Mouse (Mus musculus): ENCODE data around the gene Fam129b. TPM values are rescaled to one million over a fixed set of nuclear protein-coding genes. Genes with fewer than 3 reads are reported as not detected.

Gene Fam129b
- polyA plus RNA-seq, 1 experiment from 2014 or later, result 48.8 TPM

DNA sequence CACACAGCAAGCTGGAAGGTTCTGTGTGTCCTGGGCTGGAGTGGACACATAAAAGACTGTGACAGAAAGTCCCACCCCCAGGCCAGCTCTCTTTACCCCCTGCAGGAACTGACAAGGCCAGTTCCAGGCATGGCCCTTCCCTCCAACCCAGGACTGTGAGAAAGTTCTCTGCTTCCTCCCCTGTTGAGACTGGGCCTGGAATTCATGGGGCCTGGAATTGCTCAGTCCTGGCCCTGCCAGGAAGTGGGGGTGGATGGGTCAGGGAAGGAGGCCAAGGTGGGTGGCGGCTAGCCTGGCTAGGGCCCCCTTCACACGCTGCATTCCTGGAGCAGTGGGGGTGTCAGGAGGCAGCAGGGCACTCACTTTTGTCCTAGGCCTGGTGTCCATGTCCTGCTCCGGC, 39.0 kb downstream of the Fam129b start:
- peaks cover 37% of the 10 kb centered on the region for H3K36me3 ChIP-seq

DNA sequence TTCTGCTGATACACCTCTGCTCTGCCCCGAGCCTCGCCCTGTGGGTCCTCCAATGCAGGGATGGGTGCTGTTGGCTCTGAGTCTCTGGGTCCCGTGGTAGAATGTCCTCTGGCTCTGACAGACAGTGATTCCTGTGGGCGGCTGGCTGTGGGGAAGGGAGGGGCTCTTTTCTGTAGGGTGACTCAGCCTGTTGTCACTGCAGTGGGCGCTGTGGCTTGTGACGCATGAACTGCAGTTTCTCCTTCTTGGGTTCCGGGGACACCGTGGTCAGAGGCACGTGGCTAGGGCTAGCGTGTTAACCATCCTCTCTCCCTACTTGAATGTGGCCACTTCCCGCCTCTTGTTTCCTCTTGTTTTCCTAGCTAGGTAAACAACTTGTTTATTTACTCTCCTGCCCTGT, 41.6 kb downstream of the Fam129b start:
- no peak overlapping the region for H3K9ac ChIP-seq
- no peak overlapping the region for H3K27ac ChIP-seq
- no peaks in the 10 kb centered on the region for H3K27me3 ChIP-seq
- H3K9me3 ChIP-seq, result no peaks in the 10 kb centered on the region
- ATAC-seq (ENCODE audit: insufficient number of reproducible peaks, insufficient read depth, low FRiP score, low TSS enrichment), result no peak
- H3K4me2 ChIP-seq (replicated peaks), result no peak overlapping the region
- 0 out of 2 replicates have a peak, but pooled peaks cover 9% of the 10 kb centered on the region for H3K4me1 ChIP-seq
- H3K36me3 ChIP-seq, result peaks cover 49% of the 10 kb centered on the region
- 86% methylated on average over 11 of the region's 11 CpGs for WGBS
- no peak overlapping the region for H3K4me3 ChIP-seq

More for the DNA sequence above, 39.0 kb downstream of the Fam129b start:
- Histone ChIP-seq H3K27me3 (no peaks in the 10 kb centered on the region), H3K27ac (peak overlapping the region; percentile 71; the same call in 1 of the 2 replicates), H3K4me1 (0 out of 2 replicates have a peak, but pooled peaks cover 9% of the 10 kb centered on the region), H3K4me2 (replicated peaks) (no peak overlapping the region), H3K9ac (peak overlapping the region; percentile 10; the same call in 1 of the 2 replicates), H3K9me3 (no peaks in the 10 kb centered on the region), H3K4me3 (no peak overlapping the region)
- 0 out of 2 replicates have a peak, but pooled peaks have one; percentile 13 for ATAC-seq (ENCODE audit: insufficient number of reproducible peaks, insufficient read depth, low FRiP score, low TSS enrichment)
- WGBS, result 39% methylated on average over 3 of the region's 3 CpGs

DNA sequence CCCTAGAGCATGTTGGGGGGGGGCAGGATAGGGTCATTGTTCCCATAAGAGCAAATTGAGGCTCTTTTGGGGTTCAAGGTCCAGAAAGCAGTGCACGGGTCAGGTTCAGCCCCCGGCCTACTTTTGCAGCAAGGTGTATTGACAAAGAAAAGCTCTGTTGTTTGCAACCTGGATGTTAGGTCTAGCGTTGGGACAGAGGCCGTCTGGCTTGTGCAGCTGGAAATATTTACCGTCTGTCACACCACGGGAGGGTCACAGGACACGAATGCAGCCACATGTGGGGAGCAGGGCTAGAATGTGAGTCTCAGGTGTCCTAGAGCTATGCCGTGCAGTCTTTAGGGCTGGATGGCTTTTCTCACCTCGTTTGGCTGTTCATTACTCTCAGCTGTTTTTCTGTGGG, 42.5 kb downstream of the Fam129b start:
- Histone ChIP-seq H3K36me3 (peaks cover 58% of the 10 kb centered on the region), H3K4me3 (no peak overlapping the region), H3K9me3 (no peaks in the 10 kb centered on the region), H3K4me2 (replicated peaks) (no peak overlapping the region), H3K27ac (no peak overlapping the region), H3K4me1 (0 out of 2 replicates have a peak, but pooled peaks cover 9% of the 10 kb centered on the region), H3K27me3 (no peaks in the 10 kb centered on the region), H3K9ac (no peak overlapping the region)
- 30% methylated on average over 9 of the region's 9 CpGs for WGBS
- ATAC-seq (ENCODE audit: insufficient number of reproducible peaks, insufficient read depth, low FRiP score, low TSS enrichment), result no peak

DNA sequence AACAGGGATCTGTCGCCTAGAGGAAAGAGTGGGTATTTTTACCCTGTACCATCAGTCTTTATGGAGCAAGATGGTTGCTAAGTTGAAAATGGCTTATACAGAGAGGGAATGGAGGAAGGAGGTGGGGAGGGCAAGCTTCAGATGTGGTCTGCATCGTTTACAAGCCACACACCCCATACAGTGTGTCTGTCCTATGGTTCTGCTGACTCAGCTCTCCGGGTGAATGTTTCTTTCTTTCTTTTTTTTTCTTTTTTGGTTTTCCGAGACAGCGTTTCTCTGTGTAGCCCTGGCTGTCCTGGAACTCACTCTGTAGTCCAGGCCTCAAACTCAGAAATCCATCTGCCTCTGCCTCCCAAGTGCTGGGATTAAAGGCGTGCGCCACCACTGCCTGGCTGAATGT, 45.3 kb downstream of the Fam129b start:
- no peak overlapping the region for H3K27ac ChIP-seq
- no peaks in the 10 kb centered on the region for H3K27me3 ChIP-seq
- H3K36me3 ChIP-seq, result peaks cover 70% of the 10 kb centered on the region
- no peak overlapping the region for H3K4me2 ChIP-seq (replicated peaks)
- ATAC-seq (ENCODE audit: insufficient number of reproducible peaks, insufficient read depth, low FRiP score, low TSS enrichment), result no peak
- H3K9me3 ChIP-seq, result no peaks in the 10 kb centered on the region
- no peak overlapping the region for H3K9ac ChIP-seq
- WGBS, result 85% methylated on average over 7 of the region's 7 CpGs
- H3K4me1 ChIP-seq, result no peaks in the 10 kb centered on the region
- no peak overlapping the region for H3K4me3 ChIP-seq

DNA sequence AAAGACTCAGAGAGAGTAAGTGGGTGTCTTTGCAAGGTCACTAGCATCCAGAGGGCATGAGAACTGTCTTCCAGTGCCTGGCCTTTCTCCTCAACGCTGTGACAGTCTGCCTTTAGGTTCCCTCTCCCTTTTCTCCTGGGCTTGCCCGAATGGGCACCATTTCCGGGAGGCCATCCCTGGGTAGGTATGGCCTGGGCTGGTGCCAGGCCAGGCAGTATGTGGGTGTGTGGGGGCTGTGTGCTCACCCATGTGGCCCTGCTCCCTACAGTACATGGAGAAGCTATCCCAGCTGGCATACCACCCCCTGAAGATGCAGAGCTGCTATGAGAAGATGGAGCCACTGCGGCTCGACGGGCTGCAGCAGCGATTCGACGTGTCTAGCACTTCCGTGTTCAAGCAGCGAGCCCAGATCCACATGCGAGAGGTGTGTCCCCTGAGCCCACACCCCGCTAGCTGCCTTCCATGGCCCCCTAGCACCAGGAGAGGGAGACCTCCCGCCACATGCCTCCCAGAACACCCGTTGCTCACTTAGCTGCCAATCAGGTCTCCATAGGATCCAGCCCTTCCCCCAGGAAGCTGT, 46.0 kb downstream of the Fam129b start:
- 91% methylated on average over 15 of the region's 15 CpGs for WGBS
- H3K36me3 ChIP-seq, result peaks cover 71% of the 10 kb centered on the region

DNA sequence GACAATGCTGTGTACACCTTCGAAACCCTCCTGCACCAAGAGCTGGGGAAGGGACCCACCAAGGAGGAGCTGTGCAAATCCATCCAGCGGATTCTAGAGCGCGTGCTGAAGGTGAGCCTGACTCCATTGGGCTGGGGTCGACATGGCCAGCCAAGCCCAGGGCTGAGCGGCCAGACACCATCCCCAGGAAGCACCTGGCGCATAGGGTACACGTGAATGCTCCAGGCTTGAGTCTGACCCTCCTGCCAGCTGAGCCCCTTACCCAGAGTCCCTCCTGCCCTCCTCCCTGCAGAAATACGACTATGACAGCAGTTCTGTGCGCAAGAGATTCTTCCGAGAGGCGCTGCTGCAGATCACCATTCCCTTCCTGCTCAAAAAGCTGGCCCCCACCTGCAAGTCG, 46.6 kb downstream of the Fam129b start:
- no peak overlapping the region for H3K9ac ChIP-seq
- no peak for ATAC-seq (ENCODE audit: insufficient number of reproducible peaks, insufficient read depth, low FRiP score, low TSS enrichment)
- no peaks in the 10 kb centered on the region for H3K27me3 ChIP-seq
- peaks cover 71% of the 10 kb centered on the region for H3K36me3 ChIP-seq
- H3K27ac ChIP-seq, result no peak overlapping the region
- no peak overlapping the region for H3K4me2 ChIP-seq (replicated peaks)
- H3K9me3 ChIP-seq, result no peaks in the 10 kb centered on the region
- 90% methylated on average over 13 of the region's 13 CpGs for WGBS
- no peaks in the 10 kb centered on the region for H3K4me1 ChIP-seq
- no peak overlapping the region for H3K4me3 ChIP-seq

More for the DNA sequence above, 46.0 kb downstream of the Fam129b start:
- no peak for ATAC-seq (ENCODE audit: insufficient number of reproducible peaks, insufficient read depth, low FRiP score, low TSS enrichment)
- no peaks in the 10 kb centered on the region for H3K27me3 ChIP-seq
- no peak overlapping the region for H3K9ac ChIP-seq
- no peak overlapping the region for H3K27ac ChIP-seq
- H3K4me3 ChIP-seq, result no peak overlapping the region
- no peak overlapping the region for H3K4me2 ChIP-seq (replicated peaks)
- H3K9me3 ChIP-seq, result no peaks in the 10 kb centered on the region
- H3K4me1 ChIP-seq, result no peaks in the 10 kb centered on the region

DNA sequence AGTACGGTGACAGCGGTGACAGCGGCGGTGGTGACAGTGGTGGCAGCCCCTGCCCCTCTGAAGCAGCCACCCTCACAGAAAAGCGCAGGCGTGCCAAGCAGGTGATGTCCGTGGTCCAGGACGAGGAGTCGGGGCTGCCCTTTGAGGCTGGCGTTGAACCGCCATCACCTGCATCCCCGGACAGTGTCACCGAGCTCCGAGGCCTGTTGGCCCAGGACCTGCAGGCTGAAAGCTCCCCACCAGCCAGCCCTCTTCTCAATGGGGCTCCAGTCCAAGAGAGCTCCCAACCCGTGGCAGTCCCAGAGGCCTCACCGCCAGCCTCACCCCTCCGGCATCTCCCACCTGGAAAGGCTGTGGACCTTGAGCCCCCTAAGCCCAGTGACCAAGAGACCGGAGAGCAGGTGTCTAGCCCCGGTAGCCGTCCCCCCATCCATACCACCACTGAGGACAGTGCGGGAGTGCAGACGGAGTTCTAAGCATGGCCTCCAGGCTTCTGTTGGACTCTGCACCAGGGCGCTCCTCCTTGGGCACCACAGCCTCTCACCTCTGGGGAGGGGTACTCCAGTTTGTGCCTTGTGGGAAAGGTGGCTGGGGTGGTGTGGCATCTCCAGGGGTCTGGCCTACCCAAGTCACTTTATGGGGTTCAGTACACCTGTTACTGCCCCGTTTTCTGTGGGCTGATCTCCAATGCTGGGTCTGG, 47.8 kb downstream of the Fam129b start:
- Histone ChIP-seq H3K9ac (no peak overlapping the region), H3K36me3 (peaks cover 71% of the 10 kb centered on the region), H3K4me2 (replicated peaks) (no peak overlapping the region), H3K27ac (no peak overlapping the region), H3K4me3 (no peak overlapping the region), H3K4me1 (no peaks in the 10 kb centered on the region), H3K27me3 (no peaks in the 10 kb centered on the region), H3K9me3 (no peaks in the 10 kb centered on the region)
- ATAC-seq (ENCODE audit: insufficient number of reproducible peaks, insufficient read depth, low FRiP score, low TSS enrichment), result no peak
- WGBS, result 92% methylated on average over 24 of the region's 24 CpGs

DNA sequence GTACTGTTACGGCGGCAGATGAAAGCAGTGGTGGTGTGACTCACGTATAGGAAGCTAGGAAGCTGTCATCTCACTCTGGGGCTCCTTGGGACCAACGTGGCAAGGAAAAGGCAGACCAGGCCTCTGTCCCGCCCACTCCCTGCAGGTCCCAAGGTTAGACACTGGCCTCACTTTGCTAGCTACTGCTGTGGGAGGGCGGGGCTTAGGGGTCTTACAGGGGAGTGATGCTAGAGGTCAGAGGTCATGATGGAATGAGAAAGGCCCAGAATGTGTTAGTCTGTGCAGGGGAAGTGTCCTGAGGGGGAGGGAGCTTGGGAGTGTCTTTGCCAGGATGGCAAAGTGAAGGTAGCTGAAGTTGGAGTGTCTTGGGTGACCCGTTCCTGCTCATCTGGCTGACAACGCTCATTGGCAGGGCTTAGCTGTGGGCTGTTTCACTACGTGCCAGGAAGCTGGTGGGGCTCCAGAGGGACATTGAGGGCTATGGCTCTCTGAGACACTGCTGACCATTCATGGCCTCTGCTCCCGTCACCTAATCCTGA, 48.5 kb downstream of the Fam129b start:
- WGBS, result 72% methylated on average over 10 of the region's 10 CpGs
- Histone ChIP-seq H3K9me3 (no peaks in the 10 kb centered on the region), H3K36me3 (peaks cover 68% of the 10 kb centered on the region), H3K9ac (no peak overlapping the region), H3K4me3 (no peak overlapping the region), H3K4me1 (no peaks in the 10 kb centered on the region), H3K27me3 (no peaks in the 10 kb centered on the region), H3K4me2 (replicated peaks) (no peak overlapping the region), H3K27ac (no peak overlapping the region)
- no peak for ATAC-seq (ENCODE audit: insufficient number of reproducible peaks, insufficient read depth, low FRiP score, low TSS enrichment)

DNA sequence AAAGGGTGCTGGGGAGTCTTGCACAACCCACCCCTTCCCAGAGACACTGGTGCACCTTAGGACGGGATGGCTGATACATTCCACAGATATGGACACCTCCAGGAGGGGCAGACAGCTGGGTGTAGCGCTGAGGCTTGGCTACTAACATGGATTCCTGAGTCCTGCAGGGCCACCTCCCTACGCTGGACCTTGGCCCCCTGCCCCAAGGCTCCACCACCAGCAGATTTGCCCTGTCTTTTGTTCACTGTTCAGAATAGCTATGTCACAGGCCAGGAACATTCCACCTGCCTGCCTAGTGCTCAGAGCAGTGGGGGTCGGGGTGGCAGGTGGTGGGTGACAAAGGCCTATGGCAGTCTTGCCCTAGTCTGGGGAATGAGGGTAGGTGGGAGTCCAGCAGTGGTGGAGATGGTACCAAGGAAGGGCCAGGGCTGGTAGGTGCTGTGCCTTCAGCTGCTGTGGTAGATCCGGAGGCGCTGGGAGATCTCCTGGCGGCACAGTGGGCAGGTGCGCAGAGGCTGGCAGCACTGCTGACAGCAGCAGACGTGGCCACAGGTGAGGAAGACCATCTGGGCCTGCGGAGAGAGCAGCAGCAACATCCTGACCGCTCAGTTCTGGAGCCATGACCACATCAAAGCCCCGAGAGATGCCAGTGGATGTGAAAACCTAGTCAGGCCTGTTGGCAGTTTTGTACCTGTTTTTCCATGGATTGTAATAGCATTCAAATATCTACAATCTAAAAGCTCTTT, 50.6 kb downstream of the Fam129b start:
- 88% methylated on average over 12 of the region's 12 CpGs for WGBS
- H3K4me1 ChIP-seq, result no peaks in the 10 kb centered on the region
- H3K4me2 ChIP-seq (replicated peaks), result no peak overlapping the region
- no peak for ATAC-seq (ENCODE audit: insufficient number of reproducible peaks, insufficient read depth, low FRiP score, low TSS enrichment)
- no peak overlapping the region for H3K9ac ChIP-seq
- H3K27ac ChIP-seq, result no peak overlapping the region
- H3K9me3 ChIP-seq, result no peaks in the 10 kb centered on the region
- H3K36me3 ChIP-seq, result peaks cover 54% of the 10 kb centered on the region
- no peak overlapping the region for H3K4me3 ChIP-seq
- no peaks in the 10 kb centered on the region for H3K27me3 ChIP-seq

DNA sequence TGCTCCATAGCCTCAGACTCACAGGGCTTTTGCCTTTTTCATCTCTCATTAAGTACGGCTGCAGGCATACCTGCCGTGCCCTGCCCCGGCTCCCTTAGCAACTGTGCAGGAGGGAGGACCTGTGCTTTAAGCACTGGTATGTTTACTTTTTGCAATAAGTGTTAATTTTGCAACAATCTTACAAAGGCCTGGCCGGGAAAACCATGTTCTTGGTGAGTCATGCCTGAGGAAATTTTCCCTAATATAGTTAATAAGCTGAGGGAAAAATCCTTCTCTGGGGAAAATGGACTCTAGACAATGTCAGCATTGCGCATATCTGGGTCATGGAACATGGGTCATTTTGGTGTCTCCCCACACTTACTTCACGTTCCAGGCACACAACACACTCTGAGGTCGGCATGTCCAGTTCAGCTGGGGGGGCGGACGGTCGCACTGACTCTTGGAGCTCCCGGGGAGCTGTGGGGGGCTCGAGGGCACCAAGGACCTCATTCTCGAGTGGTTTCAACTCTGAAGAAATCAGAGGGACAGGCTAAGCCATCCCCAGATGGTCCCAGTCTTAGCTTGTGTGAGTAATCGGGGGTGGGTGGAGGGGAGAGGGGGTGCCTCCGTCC, 51.8 kb downstream of the Fam129b start:
- Histone ChIP-seq H3K27me3 (no peaks in the 10 kb centered on the region), H3K9me3 (no peaks in the 10 kb centered on the region), H3K27ac (no peak overlapping the region), H3K9ac (no peak overlapping the region), H3K4me1 (no peaks in the 10 kb centered on the region), H3K4me3 (no peak overlapping the region), H3K4me2 (replicated peaks) (no peak overlapping the region), H3K36me3 (peaks cover 48% of the 10 kb centered on the region)
- no peak for ATAC-seq (ENCODE audit: insufficient number of reproducible peaks, insufficient read depth, low FRiP score, low TSS enrichment)
- 75% methylated on average over 15 of the region's 15 CpGs for WGBS

DNA sequence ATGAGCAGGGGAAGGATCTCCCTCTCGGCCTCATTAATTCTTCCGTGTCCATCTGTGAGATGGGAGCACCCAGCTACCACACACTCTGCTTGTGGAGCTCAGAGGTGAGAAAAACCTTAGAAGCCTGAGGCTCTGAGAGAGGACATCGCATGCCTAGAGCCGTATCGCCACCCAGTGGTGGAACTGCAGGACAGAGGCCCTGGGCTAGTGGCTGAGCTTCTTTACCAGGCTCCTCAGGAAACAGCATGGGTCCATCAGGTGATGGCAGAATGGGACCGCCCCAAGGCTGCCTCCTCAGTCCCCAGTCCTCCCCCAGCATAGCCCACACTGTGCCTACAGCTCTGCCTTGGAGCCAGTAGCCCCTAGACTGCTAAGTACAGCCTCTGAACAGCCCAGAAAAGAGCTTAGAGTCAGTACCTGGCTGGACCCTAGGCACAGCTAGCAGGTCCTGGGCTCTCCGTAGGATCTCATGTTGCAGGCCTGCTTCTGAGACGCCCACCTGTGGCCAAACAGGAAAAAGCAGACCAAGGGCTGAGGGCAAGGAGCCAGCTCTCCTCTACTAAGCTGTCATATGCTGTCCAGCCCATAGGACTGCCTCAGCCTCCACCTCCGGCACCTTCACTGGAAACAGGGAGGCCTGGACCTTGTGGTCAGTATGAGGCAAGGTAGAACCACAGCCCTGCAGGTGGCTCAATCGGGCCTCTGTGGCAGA, 52.5 kb downstream of the Fam129b start:
- no peak overlapping the region for H3K4me3 ChIP-seq
- 31% methylated on average over 10 of the region's 10 CpGs for WGBS
- H3K4me2 ChIP-seq (replicated peaks), result no peak overlapping the region
- no peaks in the 10 kb centered on the region for H3K4me1 ChIP-seq
- ATAC-seq (ENCODE audit: insufficient number of reproducible peaks, insufficient read depth, low FRiP score, low TSS enrichment), result 0 out of 2 replicates have a peak, but pooled peaks have one; percentile 28
- no peak overlapping the region for H3K27ac ChIP-seq
- H3K9ac ChIP-seq, result no peak overlapping the region
- H3K36me3 ChIP-seq, result peaks cover 43% of the 10 kb centered on the region
- no peaks in the 10 kb centered on the region for H3K9me3 ChIP-seq
- no peaks in the 10 kb centered on the region for H3K27me3 ChIP-seq
